Mouse (Mus musculus) bone marrow, adult 2 months (tissue): ENCODE measurements around the gene Hoxa11. TPM values are rescaled to one million over a fixed set of nuclear protein-coding genes. Genes with fewer than 3 reads are reported as not detected.

ENCODE experiments used
- H3K27ac ChIP-seq: fragments of 200-500 bp; 2 replicates; pipeline ENCODE4 v1.5.1; 2012; ENCODE audit warnings: low read depth, mild to moderate bottlenecking, control low read depth, inconsistent platforms, low read length; ENCODE audit not compliant: control insufficient read depth, poor library complexity, insufficient read depth
- H3K4me1 ChIP-seq: fragments of 200-500 bp; 2 replicates; pipeline ENCODE4 v1.6.1; 2011; ENCODE audit warnings: low read length; ENCODE audit not compliant: control insufficient read depth, insufficient read depth
- H3K4me3 ChIP-seq: fragments of 200-500 bp; replicated peaks from 2 replicates; pipeline ENCODE3; 2011; ENCODE audit warnings: mild to moderate bottlenecking, low read depth, low read length, control low read depth; ENCODE audit not compliant: control insufficient read depth
- CTCF ChIP-seq: fragments of 200-500 bp; IDR thresholded peaks from 2 replicates; pipeline ENCODE4 v1.5.1; 2011; ENCODE audit warnings: low read length, control low read depth; ENCODE audit not compliant: control insufficient read depth, insufficient read depth
- POLR2A ChIP-seq: fragments of 200-500 bp; IDR thresholded peaks from 2 replicates; pipeline ENCODE4 v1.6.1; 2011; ENCODE audit warnings: low read depth, mild to moderate bottlenecking, control low read depth, low read length, borderline replicate concordance; ENCODE audit not compliant: control insufficient read depth
- WGBS: fragments of 180-500 bp; shearing (Covaris S2); methylation state at CpG from one replicate; pipeline ENCODE4 v1.1.7; 2018; 5-methylcytosine and 5-hydroxymethylcytosine counted together
- polyA plus RNA-seq: library from polyadenylated mRNA; stranded (reverse); fragments of >200 nt; gene quantifications from 2 replicates; pipeline ENCODE4 v1.2.4, GENCODE M21; 2011; ENCODE audit warnings: low replicate concordance; ENCODE audit not compliant: missing spikeins, insufficient read depth, insufficient read length

The Hoxa11 gene
- polyA plus RNA-seq, 1 experiment: not detected

DNA sequence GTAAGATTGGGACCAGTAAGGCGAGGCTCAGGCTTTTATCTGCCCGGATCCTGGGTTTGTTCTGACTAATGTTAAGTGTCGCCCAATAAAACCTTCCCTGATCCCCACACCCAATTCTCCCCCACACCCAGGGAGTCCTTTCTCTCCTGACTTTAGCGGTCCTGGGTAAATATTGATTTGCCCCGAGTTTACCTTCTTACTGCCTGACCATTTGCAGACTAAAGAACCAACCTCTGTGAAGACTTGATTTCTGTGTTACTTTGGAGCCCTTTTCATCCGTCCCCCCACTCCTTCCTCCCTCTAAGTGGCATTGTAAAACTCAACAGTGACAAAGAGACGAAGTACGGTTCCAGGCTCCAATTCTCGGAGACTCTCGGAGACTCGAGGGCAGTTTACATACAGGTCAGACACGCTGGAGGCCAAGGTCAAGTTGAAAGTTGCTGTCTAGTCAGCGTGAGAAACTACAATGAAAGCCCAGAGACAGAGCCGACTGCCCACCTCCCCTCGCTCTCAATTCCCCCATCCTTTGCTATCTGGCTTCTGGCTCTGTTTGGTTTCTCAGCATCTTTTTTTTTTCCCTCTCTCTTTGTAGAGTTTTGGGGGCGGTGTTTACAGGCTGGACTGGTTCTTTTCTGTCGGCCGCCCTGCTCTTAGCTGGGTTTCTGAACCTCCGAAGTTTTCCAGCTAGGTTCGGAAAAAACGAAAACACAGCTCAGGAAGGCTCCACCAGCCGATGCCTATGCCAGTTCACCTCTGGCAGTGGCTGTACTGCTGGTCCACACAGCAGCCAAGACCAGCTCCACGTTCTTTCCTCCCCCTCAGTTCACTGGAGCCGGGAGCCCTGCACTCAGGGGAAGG lies 17.1 kb upstream of the Hoxa11 start:
- TF ChIP-seq POLR2A (no peak), CTCF (no peak)
- Histone ChIP-seq H3K4me3 (no peak overlapping the region), H3K4me1 (no peaks in the 10 kb centered on the region), H3K27ac (no peak overlapping the region)
- 7% methylated on average over 24 of the region's 24 CpGs for WGBS

DNA sequence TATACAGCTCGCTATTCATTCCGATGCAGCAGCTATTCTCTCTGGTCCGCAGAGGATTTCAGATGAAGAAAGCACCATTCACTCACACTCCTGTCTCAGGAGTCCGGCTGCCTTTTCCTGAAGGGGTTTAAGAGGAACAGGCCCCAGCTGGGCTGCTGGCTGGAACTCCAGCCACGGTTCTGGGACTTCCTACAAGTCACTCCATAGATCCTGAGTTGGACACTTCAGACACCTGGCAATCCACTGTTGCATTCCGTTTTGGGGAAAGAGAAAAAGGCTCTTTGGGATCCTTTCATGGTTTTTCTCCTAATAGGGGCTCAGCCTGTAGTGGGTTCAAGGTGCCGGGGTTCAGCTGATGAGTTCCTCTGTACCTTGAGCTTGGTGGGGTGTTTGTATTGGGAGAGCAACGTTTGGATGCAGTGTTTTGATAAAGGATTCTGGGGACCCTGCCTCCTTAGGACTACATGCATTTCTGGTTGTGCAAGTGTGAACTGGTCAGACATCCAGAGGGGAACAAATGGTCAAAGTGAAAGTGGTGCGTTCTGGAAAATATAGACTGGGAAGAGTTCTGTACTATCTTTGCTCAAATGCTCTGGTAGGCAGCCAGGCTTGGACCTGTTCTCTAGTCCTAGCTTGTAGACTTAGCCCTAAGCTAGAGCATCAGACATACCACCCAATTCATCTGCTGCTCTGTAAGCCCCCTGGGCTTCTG lies 16.3 kb upstream of the Hoxa11 start:
- Histone ChIP-seq H3K4me3 (no peak overlapping the region), H3K27ac (no peak overlapping the region), H3K4me1 (no peaks in the 10 kb centered on the region)
- WGBS: 5% methylated on average over 9 of the region's 9 CpGs
- no peak for TF ChIP-seq CTCF

DNA sequence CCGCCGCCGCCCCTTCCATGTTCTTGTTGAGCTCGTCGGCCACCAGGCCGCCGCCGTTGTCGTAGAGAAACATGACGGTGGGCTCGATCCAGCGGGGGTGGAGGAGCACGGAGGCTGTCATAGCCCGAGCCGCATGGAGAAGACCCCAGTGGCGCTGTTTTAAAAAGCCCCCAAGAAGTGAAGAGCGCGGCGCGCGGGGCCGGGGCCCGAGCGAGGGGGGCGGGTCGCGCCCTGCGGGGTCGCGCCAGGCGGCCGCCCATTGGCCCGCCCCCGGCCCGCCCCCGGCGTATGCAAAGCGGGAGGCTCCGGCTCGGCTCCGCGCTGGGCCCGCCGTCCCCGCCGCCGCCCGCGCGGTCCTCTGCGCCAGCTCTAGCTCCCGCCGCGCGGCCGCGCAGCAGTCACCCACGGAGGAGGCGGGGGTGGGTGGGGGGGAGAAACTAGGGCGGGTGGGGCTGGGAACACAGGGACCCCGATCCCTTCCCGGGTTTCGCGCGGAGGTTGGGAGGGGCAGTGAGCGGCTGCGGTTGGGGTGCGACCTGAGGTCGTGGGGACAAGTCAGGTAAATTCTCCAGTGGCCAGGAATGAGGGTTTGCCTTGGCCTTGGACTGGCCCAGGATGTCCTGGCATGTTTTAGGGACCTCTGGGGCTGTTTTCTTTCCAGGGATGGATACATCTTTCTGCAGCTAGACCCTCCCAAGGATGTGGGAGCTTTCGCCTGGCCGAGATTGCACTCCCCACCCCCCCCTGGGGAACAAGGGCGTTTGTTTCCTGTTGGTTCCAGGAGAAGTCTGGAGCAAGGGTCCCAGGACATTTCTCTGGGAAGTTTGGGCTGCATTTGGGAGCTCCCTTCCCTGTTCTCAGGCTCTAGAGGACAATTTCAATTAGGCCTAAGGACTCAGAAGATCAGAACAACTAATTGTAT lies 15.3 kb upstream of the Hoxa11 start, which contains the start of gene Hoxa13:
Gene Hoxa13, minus strand, starts transcription at position 227 of the 922 bp plus-strand sequence.
- Histone ChIP-seq H3K4me3 (peak within 1 kb of the TSS; percentile 45), H3K27ac (no peak within 1 kb of the TSS; the same call in 1 of the 2 replicates), H3K4me1 (no peaks in the 10 kb centered on the region)
- no peak for TF ChIP-seq POLR2A
- TF ChIP-seq CTCF: no peak
- 1% methylated on average over 66 of the region's 72 CpGs for WGBS

DNA sequence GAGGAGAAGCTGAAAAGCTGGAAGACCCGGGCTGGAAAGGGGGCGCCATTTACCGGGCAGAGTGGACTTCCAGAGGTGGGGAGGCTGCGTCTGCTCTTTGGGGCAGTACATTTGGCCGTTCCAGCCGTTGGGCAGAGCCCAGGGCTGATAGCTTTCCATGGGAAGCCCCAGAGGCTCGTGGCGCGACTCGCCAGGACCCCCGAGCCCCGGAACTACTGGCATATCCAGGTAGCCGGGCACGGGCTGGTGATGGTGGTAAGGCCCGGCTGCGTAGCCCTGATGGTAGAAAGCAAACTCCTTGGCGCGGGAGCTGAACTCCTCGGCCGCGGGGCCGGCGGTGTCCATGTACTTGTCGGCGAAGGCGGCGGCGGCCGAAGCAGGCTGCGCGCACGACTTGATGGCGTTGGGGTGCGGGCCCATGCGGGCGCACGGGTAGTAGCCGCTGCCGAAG lies 14.2 kb upstream of the Hoxa11 start:
- H3K4me1 ChIP-seq: no peaks in the 10 kb centered on the region
- no peak for TF ChIP-seq POLR2A
- no peak for TF ChIP-seq CTCF
- H3K27ac ChIP-seq: no peak overlapping the region; the same call in 1 of the 2 replicates
- WGBS: 2% methylated on average over 39 of the region's 39 CpGs
- no peak overlapping the region for H3K4me3 ChIP-seq

DNA sequence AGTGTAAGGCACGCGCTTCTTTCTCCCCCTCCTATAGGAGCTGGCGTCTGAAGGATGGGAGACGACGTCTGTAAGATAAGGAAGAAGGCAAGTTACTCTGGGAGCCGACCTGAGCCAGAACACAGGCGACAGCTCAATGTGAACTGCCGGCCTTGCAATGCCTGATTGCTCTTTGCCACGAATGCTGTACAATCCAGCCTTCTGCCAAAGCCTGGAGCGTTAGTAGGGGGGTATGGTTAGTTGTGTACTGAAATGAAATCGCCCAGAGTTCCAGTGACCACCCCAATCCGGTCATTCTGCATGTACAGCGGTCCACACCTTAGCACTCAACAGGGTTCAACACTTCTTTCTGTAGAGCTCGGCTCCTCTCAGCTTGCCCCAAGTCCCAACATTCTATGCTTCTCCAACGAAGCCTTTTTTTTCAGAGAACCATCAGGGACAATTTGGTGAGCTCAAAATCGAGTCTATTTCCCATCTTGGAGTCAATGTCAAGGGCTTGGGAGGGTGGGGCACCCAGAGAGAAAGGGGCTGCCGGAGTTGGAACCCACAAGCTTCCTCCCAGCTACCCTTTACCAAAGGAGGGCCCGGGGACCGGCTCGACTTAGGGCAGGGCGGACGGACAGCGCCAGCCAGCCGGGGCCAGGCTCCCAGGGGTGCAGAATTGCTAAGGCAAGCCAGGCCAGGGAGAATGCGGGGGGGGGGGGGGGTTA lies 13.6 kb upstream of the Hoxa11 start:
- Histone ChIP-seq H3K27ac (no peak overlapping the region), H3K4me1 (no peaks in the 10 kb centered on the region), H3K4me3 (no peak overlapping the region)
- TF ChIP-seq CTCF (no peak), POLR2A (no peak)
- WGBS: 2% methylated on average over 25 of the region's 25 CpGs

DNA sequence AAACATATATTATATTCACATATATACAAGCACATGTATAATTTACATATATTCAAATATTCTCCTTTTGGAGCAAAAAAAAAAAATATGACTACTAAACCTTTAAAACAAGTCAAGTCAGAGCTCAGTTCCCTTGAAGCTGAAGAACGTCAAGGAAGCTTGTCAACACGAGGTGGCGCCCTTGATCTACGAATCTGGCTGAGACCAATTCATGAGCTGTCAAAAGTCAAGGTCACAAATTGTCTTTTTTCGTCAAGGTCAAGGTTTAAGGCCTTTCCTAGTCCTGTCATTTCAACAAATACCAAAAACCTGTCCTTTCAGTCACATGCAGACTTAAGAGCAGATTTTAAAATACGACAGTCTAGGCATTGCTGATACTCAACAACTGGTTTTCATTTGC lies 11.3 kb upstream of the Hoxa11 start:
- whole genome bisulfite sequencing: under 1% methylated on average over 6 of the region's 6 CpGs
- H3K4me3 ChIP-seq: no peak overlapping the region
- TF ChIP-seq CTCF (peak; percentile 68), POLR2A (no peak)
- no peaks in the 10 kb centered on the region for H3K4me1 ChIP-seq
- H3K27ac ChIP-seq: no peak overlapping the region
